Mouse (Mus musculus): ENCODE results near the gene Lrrc3. TPM values are rescaled to one million over a fixed set of nuclear protein-coding genes. Genes with fewer than 3 reads are reported as not detected.

The Lrrc3 gene
- total RNA-seq, 2 experiments from 2014 or later = not detected

DNA sequence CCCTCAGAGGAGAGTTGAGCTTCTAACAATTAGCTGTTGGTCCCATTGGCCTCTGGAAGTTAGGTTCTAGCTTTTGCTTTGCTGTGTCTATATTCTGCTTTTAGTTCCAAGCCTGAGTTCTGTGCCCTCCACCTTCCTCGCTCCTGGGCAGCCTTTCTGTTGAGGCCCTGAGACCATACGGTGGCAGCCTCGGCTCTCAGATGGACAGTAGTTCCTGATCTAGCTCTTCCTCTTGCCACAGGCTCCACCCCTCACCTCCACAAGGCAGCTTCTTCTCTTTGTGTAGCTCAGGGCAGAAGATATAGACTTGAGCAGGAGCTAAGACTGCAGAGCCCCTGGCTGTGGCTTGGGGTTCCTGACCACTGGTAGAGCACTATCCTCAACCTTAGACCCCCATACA lies 22.0 kb downstream of the Lrrc3 start:
- ATAC-seq (replicated peaks; ENCODE audit: low FRiP score, low TSS enrichment, poor library complexity, severe bottlenecking) = no peak

GRCm38 (mm10) chr10:77878985-77879384 lies 23.4 kb downstream of the Lrrc3 start:
- ATAC-seq (replicated peaks; ENCODE audit: low FRiP score, low TSS enrichment, poor library complexity, severe bottlenecking) = no peak

DNA sequence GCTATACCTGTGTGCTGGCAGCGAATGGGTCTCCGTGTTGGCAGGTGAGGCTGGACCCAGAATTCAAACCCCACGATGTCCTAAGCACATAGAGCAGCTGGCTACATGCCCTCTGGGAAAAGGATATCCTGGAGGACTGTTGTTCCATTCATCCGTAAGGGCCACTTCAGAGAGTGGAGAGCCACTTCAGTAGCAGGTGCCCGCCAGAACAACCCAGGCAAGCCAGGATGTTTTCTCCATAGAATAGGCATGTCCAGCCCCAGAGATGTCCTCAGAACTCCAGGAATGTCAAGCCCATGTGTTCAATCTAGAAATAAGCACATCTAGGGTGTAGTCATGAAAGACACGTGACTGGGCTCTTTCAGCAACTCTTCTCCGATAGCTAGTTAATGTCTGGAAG lies 32.7 kb downstream of the Lrrc3 start:
- no peak for ATAC-seq (replicated peaks; ENCODE audit: low FRiP score, low TSS enrichment, poor library complexity, severe bottlenecking)

DNA sequence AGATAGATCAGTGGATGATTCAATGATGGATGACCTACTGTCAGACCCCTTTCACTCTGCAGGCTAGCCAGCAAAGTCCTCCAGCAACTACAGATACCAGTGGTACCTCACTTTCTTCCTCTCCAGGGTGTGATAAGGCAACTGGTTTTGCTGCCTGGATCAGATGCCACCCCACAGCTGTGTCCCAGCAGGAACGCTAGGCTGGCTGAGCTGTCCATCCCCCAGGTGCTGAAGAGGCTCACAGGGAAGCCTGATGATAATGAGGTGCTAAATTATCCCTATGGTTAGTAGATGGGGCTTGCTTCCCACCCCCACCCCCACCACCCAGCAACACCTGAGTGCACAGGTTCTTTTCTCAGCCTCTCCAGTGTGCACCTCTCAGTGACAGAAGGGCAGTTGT lies 34.8 kb downstream of the Lrrc3 start:
- no peak for ATAC-seq (replicated peaks; ENCODE audit: low FRiP score, low TSS enrichment, poor library complexity, severe bottlenecking)

- no peak for ATAC-seq (replicated peaks; ENCODE audit: low FRiP score, low TSS enrichment, poor library complexity, severe bottlenecking)
Measured at GRCm38 (mm10) chr10:77864762-77865143, 37.6 kb downstream of the Lrrc3 start.

DNA sequence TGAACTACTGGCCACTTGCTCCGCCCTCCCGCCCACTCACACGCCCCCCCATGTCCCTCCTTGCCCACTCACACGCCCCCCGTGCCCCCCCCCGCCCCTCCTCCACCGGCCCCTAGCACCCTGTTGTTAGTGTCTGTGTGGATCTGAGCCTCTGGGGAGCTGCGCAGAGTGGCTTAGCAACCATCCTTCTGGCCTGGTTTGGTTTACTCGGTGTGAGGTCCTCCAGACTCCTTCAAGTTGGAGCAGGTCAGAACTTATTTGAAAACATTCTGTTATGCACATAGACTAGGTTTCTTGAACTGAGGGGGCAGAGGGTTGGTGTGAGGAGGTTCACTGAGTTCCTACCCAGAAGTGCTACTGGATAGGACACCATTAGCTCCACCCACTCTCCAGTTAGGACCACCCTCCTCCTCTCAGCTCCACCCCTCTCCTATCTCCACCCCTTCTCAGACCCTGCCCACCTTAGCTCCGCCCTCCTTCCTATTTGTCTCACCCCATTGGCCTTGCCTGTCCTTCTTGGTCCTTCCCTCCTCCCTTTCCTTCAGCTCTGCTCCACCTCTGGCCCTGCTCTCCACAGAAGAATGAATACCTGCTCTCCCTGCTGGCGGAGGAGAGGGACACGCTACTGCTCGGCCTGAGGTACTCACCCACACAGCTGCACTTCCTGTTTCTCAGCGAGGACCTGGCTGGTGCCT lies 38.1 kb downstream of the Lrrc3 start:
- peak; percentile 99 for ATAC-seq (replicated peaks; ENCODE audit: low FRiP score, low TSS enrichment, poor library complexity, severe bottlenecking)

DNA sequence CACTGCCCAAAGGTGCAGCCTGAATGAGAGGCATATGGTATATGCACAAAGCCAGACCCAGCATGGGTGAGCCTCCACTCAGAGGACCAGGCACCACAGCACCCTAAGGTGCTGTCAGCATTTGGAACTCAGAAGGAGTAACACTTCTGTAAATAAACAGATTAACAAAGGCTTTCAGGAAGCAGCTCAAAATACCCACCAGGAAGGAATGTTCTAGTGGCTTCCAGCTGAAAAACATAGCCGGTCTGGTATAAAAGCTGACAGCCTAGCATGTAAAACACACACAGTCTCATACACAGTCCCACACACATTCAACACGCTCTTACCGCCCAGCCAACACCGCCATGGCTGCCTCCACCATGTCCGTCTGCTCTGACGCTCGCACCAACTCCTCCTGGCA lies 40.7 kb downstream of the Lrrc3 start, which contains the start of gene Gm3285:
Gm3285 (plus strand) TSS at position 301 of the 400 bp plus-strand sequence.
- no peak for ATAC-seq (replicated peaks; ENCODE audit: low FRiP score, low TSS enrichment, poor library complexity, severe bottlenecking)

DNA sequence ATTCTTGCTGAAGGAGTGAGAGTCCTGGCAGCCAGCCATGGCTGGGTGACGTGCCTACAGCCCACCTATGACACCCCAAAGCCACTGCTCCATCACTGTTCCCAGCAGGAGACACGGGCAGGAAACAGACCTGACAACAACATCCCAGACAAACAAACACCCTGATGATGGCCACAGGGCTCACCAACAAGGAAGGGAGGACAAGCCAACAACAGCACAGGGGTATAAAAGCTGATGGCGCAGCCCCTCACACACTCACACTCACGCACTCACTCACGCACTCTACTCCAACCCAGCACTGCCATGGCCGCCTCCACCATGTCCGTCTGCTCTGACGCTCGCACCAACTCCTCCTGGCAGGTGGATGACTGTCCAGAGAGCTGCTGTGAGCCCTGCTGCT lies 49.8 kb downstream of the Lrrc3 start, which contains the start of gene Gm10318:
Gm10318 (plus strand) TSS at position 301 of the 400 bp plus-strand sequence.
- no peak for ATAC-seq (replicated peaks; ENCODE audit: low FRiP score, low TSS enrichment, poor library complexity, severe bottlenecking)

Other genes with a start within 250 kb of the Lrrc3 start
- gene Tspear, start 216.0 kb downstream of the Lrrc3 start, total RNA-seq (2014; fragmentation: Nextera tagmentation) = 0.22 TPM in 1 of 2 replicates, not detected in the other
- not detected in 2 replicates for gene Tspear, start 216.0 kb downstream of the Lrrc3 start, total RNA-seq (2017)
- gene Gm19402, start 211.8 kb downstream of the Lrrc3 start, total RNA-seq (2014; fragmentation: Nextera tagmentation) = not detected in 2 replicates
- not detected in 2 replicates for gene Gm19402, start 211.8 kb downstream of the Lrrc3 start, total RNA-seq (2017)
- gene Gm9508, start 205.3 kb downstream of the Lrrc3 start, total RNA-seq (2014; fragmentation: Nextera tagmentation) = not detected in 2 replicates
- not detected in 2 replicates for gene Gm9508, start 205.3 kb downstream of the Lrrc3 start, total RNA-seq (2017)
- gene Gm10272, start 195.9 kb downstream of the Lrrc3 start, total RNA-seq (2014; fragmentation: Nextera tagmentation) = not detected in 2 replicates
- gene Gm10272, start 195.9 kb downstream of the Lrrc3 start, total RNA-seq (2017) = not detected in 2 replicates
- gene Gm10024, start 191.1 kb downstream of the Lrrc3 start, total RNA-seq (2014; fragmentation: Nextera tagmentation) = not detected in 2 replicates
- not detected in 2 replicates for gene Gm10024, start 191.1 kb downstream of the Lrrc3 start, total RNA-seq (2017)
- not detected in 2 replicates for gene Gm10142, start 186.7 kb downstream of the Lrrc3 start, total RNA-seq (2014; fragmentation: Nextera tagmentation)
- gene Gm10142, start 186.7 kb downstream of the Lrrc3 start, total RNA-seq (2017) = not detected in 2 replicates
- gene Krtap12-1, start 181.9 kb downstream of the Lrrc3 start, total RNA-seq (2014; fragmentation: Nextera tagmentation) = not detected in 2 replicates
- gene Krtap12-1, start 181.9 kb downstream of the Lrrc3 start, total RNA-seq (2017) = not detected in 2 replicates
- gene Gm10100, start 176.1 kb downstream of the Lrrc3 start, total RNA-seq (2014; fragmentation: Nextera tagmentation) = not detected in 2 replicates
- not detected in 2 replicates for gene Gm10100, start 176.1 kb downstream of the Lrrc3 start, total RNA-seq (2017)
- gene Gm18596, start 159.9 kb downstream of the Lrrc3 start, total RNA-seq (2014; fragmentation: Nextera tagmentation) = not detected in 2 replicates
- not detected in 2 replicates for gene Gm18596, start 159.9 kb downstream of the Lrrc3 start, total RNA-seq (2017)
- not detected in 2 replicates for gene Gm9736, start 151.2 kb downstream of the Lrrc3 start, total RNA-seq (2014; fragmentation: Nextera tagmentation)
- gene Gm9736, start 151.2 kb downstream of the Lrrc3 start, total RNA-seq (2017) = not detected in 2 replicates
- not detected in 2 replicates for gene Gm3233, start 142.9 kb downstream of the Lrrc3 start, total RNA-seq (2014; fragmentation: Nextera tagmentation)
- gene Gm3233, start 142.9 kb downstream of the Lrrc3 start, total RNA-seq (2017) = not detected in 2 replicates
- not detected in 2 replicates for gene Gm3238, start 131.2 kb downstream of the Lrrc3 start, total RNA-seq (2014; fragmentation: Nextera tagmentation)
- gene Gm3238, start 131.2 kb downstream of the Lrrc3 start, total RNA-seq (2017) = not detected in 2 replicates
- not detected in 2 replicates for gene Gm7138, start 125.6 kb downstream of the Lrrc3 start, total RNA-seq (2014; fragmentation: Nextera tagmentation)
- not detected in 2 replicates for gene Gm7138, start 125.6 kb downstream of the Lrrc3 start, total RNA-seq (2017)
- not detected in 2 replicates for gene Gm3250, start 120.0 kb downstream of the Lrrc3 start, total RNA-seq (2014; fragmentation: Nextera tagmentation)
- not detected in 2 replicates for gene Gm3250, start 120.0 kb downstream of the Lrrc3 start, total RNA-seq (2017)
- gene Gm7137, start 114.3 kb downstream of the Lrrc3 start, total RNA-seq (2014; fragmentation: Nextera tagmentation) = not detected in 2 replicates
- gene Gm7137, start 114.3 kb downstream of the Lrrc3 start, total RNA-seq (2017) = not detected in 2 replicates
- gene Gm9639, start 107.5 kb downstream of the Lrrc3 start, total RNA-seq (2014; fragmentation: Nextera tagmentation) = not detected in 2 replicates
- gene Gm9639, start 107.5 kb downstream of the Lrrc3 start, total RNA-seq (2017) = not detected in 2 replicates
- not detected in 2 replicates for gene Gm19668, start 103.4 kb downstream of the Lrrc3 start, total RNA-seq (2014; fragmentation: Nextera tagmentation)
- not detected in 2 replicates for gene Gm19668, start 103.4 kb downstream of the Lrrc3 start, total RNA-seq (2017)
- not detected in 2 replicates for gene Gm9507, start 90.7 kb downstream of the Lrrc3 start, total RNA-seq (2014; fragmentation: Nextera tagmentation)
- gene Gm9507, start 90.7 kb downstream of the Lrrc3 start, total RNA-seq (2017) = not detected in 2 replicates
- gene Gm2696, start 87.9 kb downstream of the Lrrc3 start, total RNA-seq (2014; fragmentation: Nextera tagmentation) = not detected in 2 replicates
- gene Gm2696, start 87.9 kb downstream of the Lrrc3 start, total RNA-seq (2017) = not detected in 2 replicates
- gene Krtap10-4, start 75.4 kb downstream of the Lrrc3 start, total RNA-seq (2014; fragmentation: Nextera tagmentation) = not detected in 2 replicates
- gene Krtap10-4, start 75.4 kb downstream of the Lrrc3 start, total RNA-seq (2017) = not detected in 2 replicates
- not detected in 2 replicates for gene Krtap10-10, start 66.6 kb downstream of the Lrrc3 start, total RNA-seq (2014; fragmentation: Nextera tagmentation)
- not detected in 2 replicates for gene Krtap10-10, start 66.6 kb downstream of the Lrrc3 start, total RNA-seq (2017)
- not detected in 2 replicates for gene Gm36176, start 55.7 kb downstream of the Lrrc3 start, total RNA-seq (2014; fragmentation: Nextera tagmentation)
- gene Gm36176, start 55.7 kb downstream of the Lrrc3 start, total RNA-seq (2017) = not detected in 2 replicates
- not detected in 2 replicates for gene Gm10318, start 49.7 kb downstream of the Lrrc3 start, total RNA-seq (2014; fragmentation: Nextera tagmentation)
- not detected in 2 replicates for gene Gm10318, start 49.7 kb downstream of the Lrrc3 start, total RNA-seq (2017)
- gene Gm3285, start 40.6 kb downstream of the Lrrc3 start, total RNA-seq (2014; fragmentation: Nextera tagmentation) = not detected in 2 replicates
- not detected in 2 replicates for gene Gm3285, start 40.6 kb downstream of the Lrrc3 start, total RNA-seq (2017)
- gene Trpm2, start 68.0 kb upstream of the Lrrc3 start, total RNA-seq (2014; fragmentation: Nextera tagmentation) = 0.15 TPM in 1 of 2 replicates, not detected in the other
- gene Trpm2, start 68.0 kb upstream of the Lrrc3 start, total RNA-seq (2017) = 0.23 TPM in 1 of 2 replicates, not detected in the other
- 6.0 and 18.0 TPM in 2 replicates for gene 1810043G02Rik, start 76.0 kb upstream of the Lrrc3 start, total RNA-seq (2014; fragmentation: Nextera tagmentation)
- 5.2 and 10.6 TPM in 2 replicates for gene 1810043G02Rik, start 76.0 kb upstream of the Lrrc3 start, total RNA-seq (2017)
- gene Pfkl, start 107.5 kb upstream of the Lrrc3 start, total RNA-seq (2014; fragmentation: Nextera tagmentation) = 40.4 and 44.0 TPM in 2 replicates
- gene Pfkl, start 107.5 kb upstream of the Lrrc3 start, total RNA-seq (2017) = 26.4 and 51.9 TPM in 2 replicates
- not detected in 2 replicates for gene Dnmt3l, start 139.4 kb upstream of the Lrrc3 start, total RNA-seq (2014; fragmentation: Nextera tagmentation)
- not detected in 2 replicates for gene Dnmt3l, start 139.4 kb upstream of the Lrrc3 start, total RNA-seq (2017)
- not detected in 2 replicates for gene Aire, start 141.1 kb upstream of the Lrrc3 start, total RNA-seq (2014; fragmentation: Nextera tagmentation)
- gene Aire, start 141.1 kb upstream of the Lrrc3 start, total RNA-seq (2017) = not detected in 2 replicates
- gene Icosl, start 166.8 kb upstream of the Lrrc3 start, total RNA-seq (2014; fragmentation: Nextera tagmentation) = 0.37 and 4.9 TPM in 2 replicates
- 0.57 and 1.4 TPM in 2 replicates for gene Icosl, start 166.8 kb upstream of the Lrrc3 start, total RNA-seq (2017)

Data from megakaryocyte-erythroid progenitor cell, adult 5-6 weeks (primary cell).